Mouse (Mus musculus) forebrain, embryonic 16.5 days (tissue): Measurements from ENCODE around the gene Katnal1. TPM values are rescaled to one million over a fixed set of nuclear protein-coding genes. Genes with fewer than 3 reads are reported as not detected.

ENCODE experiments used
- ATAC-seq: fragments of 200-750 bp; cut with Nextera tagmentation; 2 replicates; pipeline ENCODE4 v1.8.0; 2017; ENCODE audit warnings: mild to moderate bottlenecking, moderate library complexity
- H3K27ac ChIP-seq: fragments of 300-500 bp; sonication (generic); 2 replicates; pipeline ENCODE4 v1.5.1; 2014; ENCODE audit warnings: low read length, control low read depth
- H3K27me3 ChIP-seq: fragments of 300-500 bp; sonication (generic); replicated peaks from 2 replicates; pipeline ENCODE4 v1.6.1; 2014; ENCODE audit warnings: low read length; ENCODE audit not compliant: control insufficient read depth, insufficient read depth
- H3K36me3 ChIP-seq: fragments of 300-500 bp; sonication (generic); 2 replicates; pipeline ENCODE4 v1.6.1; 2014; ENCODE audit not compliant: control insufficient read depth, insufficient read depth
- H3K4me1 ChIP-seq: fragments of 300-500 bp; sonication (generic); replicated peaks from 2 replicates; pipeline ENCODE4 v1.6.1; 2014; ENCODE audit warnings: low read length; ENCODE audit not compliant: control insufficient read depth, insufficient read depth
- H3K4me2 ChIP-seq: fragments of 300-500 bp; sonication (generic); 2 replicates; pipeline ENCODE4 v1.6.1; 2014; ENCODE audit warnings: mild to moderate bottlenecking, low read length, control low read depth
- H3K4me3 ChIP-seq: fragments of 300-500 bp; sonication (generic); replicated peaks from 2 replicates; pipeline ENCODE4 v1.5.1; 2014; ENCODE audit warnings: mild to moderate bottlenecking, low read length, control low read depth
- H3K9ac ChIP-seq: fragments of 300-500 bp; sonication (generic); replicated peaks from 2 replicates; pipeline ENCODE4 v1.6.1; 2014; ENCODE audit warnings: low read depth, low read length, control low read depth
- H3K9me3 ChIP-seq: fragments of 300-500 bp; sonication (generic); 2 replicates; pipeline ENCODE4 v1.6.1; 2016; ENCODE audit warnings: low read length; ENCODE audit not compliant: control insufficient read depth
- WGBS: fragments of 180-500 bp; shearing (Covaris S2); extraction: QIAGEN DNeasy Blood & Tissue Kit; methylation state at CpG from one replicate; pipeline ENCODE4 v1.1.7; 2014; 5-methylcytosine and 5-hydroxymethylcytosine counted together
- polyA plus RNA-seq: library from polyadenylated mRNA; unstranded; fragments of >200 nt; fragmentation: Nextera tagmentation; extraction: Ambion mirVana; gene quantifications from 2 replicates; pipeline ENCODE4 v1.2.1, GENCODE M21; 2015

Gene Katnal1
- polyA plus RNA-seq, 1 experiment from 2014 or later: 44.3 TPM

GRCm38 (mm10) chr5:148956091-148956490, 27.0 kb upstream of the Katnal1 start:
- 86% methylated on average over 9 of the region's 9 CpGs for WGBS
- peaks cover 13% of the 10 kb centered on the region for H3K4me1 ChIP-seq
- H3K27me3 ChIP-seq: no peaks in the 10 kb centered on the region
- ATAC-seq: no peak
- no peak overlapping the region for H3K27ac ChIP-seq
- no peak overlapping the region for H3K4me3 ChIP-seq
- no peaks in the 10 kb centered on the region for H3K9me3 ChIP-seq
- no peaks in the 10 kb centered on the region for H3K36me3 ChIP-seq
- H3K4me2 ChIP-seq: no peak overlapping the region
- H3K9ac ChIP-seq: no peak overlapping the region

- Histone ChIP-seq H3K9me3 (no peaks in the 10 kb centered on the region), H3K27me3 (no peaks in the 10 kb centered on the region), H3K9ac (no peak overlapping the region), H3K4me2 (no peak overlapping the region), H3K4me3 (no peak overlapping the region), H3K27ac (no peak overlapping the region), H3K4me1 (peaks cover 13% of the 10 kb centered on the region), H3K36me3 (no peaks in the 10 kb centered on the region)
- no peak for ATAC-seq
- 94% methylated on average over 6 of the region's 6 CpGs for WGBS
Measured at GRCm38 (mm10) chr5:148955575-148955974, 26.5 kb upstream of the Katnal1 start.

DNA sequence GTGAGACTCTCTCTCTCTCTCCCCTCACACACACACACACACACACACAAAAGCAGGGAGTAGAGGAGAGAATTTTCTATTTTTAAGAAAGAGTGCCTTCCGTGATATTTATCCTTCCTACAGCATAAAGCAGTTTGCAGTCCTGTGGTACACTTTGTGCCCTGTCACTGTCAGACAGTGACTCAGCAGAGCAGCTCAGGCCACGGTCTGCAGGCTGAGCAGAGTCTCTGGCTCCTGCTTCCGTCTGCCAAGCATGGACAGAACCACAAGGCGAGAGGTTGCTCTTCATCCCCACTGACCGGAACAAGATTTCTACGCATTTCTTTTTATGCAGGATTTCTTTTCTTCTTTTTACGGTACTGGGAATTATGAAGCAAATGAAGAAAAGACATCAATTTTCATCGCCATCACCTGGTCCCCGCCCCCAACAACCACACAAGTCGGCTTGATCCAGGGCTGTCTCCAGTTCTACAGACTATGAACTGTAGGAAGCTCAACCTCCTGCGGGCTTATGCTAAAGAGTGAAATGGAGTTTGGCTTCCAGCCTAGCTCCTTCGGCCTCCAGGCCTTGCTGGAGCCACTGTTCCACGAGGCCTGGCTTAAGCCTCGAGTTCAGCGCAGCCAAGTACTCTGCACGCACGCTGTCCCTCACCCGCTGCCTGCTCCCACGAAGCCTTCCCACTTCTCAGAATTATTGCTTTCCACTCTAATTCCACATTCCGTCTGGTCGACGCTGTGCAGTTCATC, 25.4 kb upstream of the Katnal1 start:
- ATAC-seq: no peak
- Histone ChIP-seq H3K27ac (no peak overlapping the region), H3K9ac (no peak overlapping the region), H3K36me3 (no peaks in the 10 kb centered on the region), H3K9me3 (no peaks in the 10 kb centered on the region), H3K27me3 (no peaks in the 10 kb centered on the region), H3K4me1 (peaks cover 7% of the 10 kb centered on the region), H3K4me2 (no peak overlapping the region), H3K4me3 (no peak overlapping the region)
- WGBS: 76% methylated on average over 22 of the region's 22 CpGs

- H3K36me3 ChIP-seq: no peaks in the 10 kb centered on the region
- ATAC-seq: no peak
- H3K4me2 ChIP-seq: no peak overlapping the region
- H3K9me3 ChIP-seq: no peaks in the 10 kb centered on the region
- no peak overlapping the region for H3K27ac ChIP-seq
- no peak overlapping the region for H3K4me3 ChIP-seq
- H3K9ac ChIP-seq: no peak overlapping the region
- no peaks in the 10 kb centered on the region for H3K4me1 ChIP-seq
- H3K27me3 ChIP-seq: no peaks in the 10 kb centered on the region
- 80% methylated on average over 5 of the region's 5 CpGs for WGBS
Measured at GRCm38 (mm10) chr5:148953098-148953497, 24.0 kb upstream of the Katnal1 start.

GRCm38 (mm10) chr5:148952419-148952818, 23.3 kb upstream of the Katnal1 start:
- H3K4me3 ChIP-seq: no peak overlapping the region
- no peaks in the 10 kb centered on the region for H3K27me3 ChIP-seq
- WGBS: 47% methylated on average over 6 of the region's 6 CpGs
- no peak overlapping the region for H3K4me2 ChIP-seq
- ATAC-seq: no peak
- no peak overlapping the region for H3K9ac ChIP-seq
- H3K4me1 ChIP-seq: no peaks in the 10 kb centered on the region
- no peaks in the 10 kb centered on the region for H3K36me3 ChIP-seq
- no peak overlapping the region for H3K27ac ChIP-seq
- no peaks in the 10 kb centered on the region for H3K9me3 ChIP-seq

GRCm38 (mm10) chr5:148951360-148951759, 22.2 kb upstream of the Katnal1 start:
- 93% methylated on average over 5 of the region's 5 CpGs for WGBS
- no peak for ATAC-seq

GRCm38 (mm10) chr5:148950064-148950463, 20.9 kb upstream of the Katnal1 start:
- WGBS: 65% methylated on average over 15 of the region's 15 CpGs
- no peak for ATAC-seq

More at GRCm38 (mm10) chr5:148951360-148951759, 22.2 kb upstream of the Katnal1 start:
- H3K9me3 ChIP-seq: no peaks in the 10 kb centered on the region
- H3K9ac ChIP-seq: no peak overlapping the region
- no peaks in the 10 kb centered on the region for H3K4me1 ChIP-seq
- no peak overlapping the region for H3K27ac ChIP-seq
- no peaks in the 10 kb centered on the region for H3K27me3 ChIP-seq
- no peaks in the 10 kb centered on the region for H3K36me3 ChIP-seq
- no peak overlapping the region for H3K4me2 ChIP-seq
- H3K4me3 ChIP-seq: no peak overlapping the region

DNA sequence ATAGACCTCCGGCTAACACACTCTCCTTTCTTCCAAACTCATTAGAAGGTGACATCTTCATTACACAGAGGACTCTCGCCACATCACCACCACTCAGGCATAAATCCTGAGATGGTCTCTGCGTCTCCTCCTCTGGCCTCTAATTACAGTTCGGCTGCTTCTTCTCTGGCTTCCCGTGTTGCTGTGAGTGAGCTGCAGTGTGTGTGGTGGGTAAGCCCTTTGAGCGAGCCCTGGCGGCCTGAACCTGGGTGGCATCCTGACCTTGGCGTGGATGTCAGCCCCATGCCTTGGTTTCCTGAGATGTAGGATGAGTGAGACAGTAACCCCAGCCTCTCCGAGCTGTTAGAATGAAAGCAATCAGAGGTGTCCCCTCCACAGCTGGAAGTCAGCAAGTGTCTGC, 19.5 kb upstream of the Katnal1 start:
- 81% methylated on average over 9 of the region's 9 CpGs for WGBS
- no peak for ATAC-seq
- Histone ChIP-seq H3K9me3 (no peaks in the 10 kb centered on the region), H3K27ac (no peak overlapping the region), H3K4me2 (no peak overlapping the region), H3K36me3 (no peaks in the 10 kb centered on the region), H3K4me3 (no peak overlapping the region), H3K27me3 (no peaks in the 10 kb centered on the region), H3K4me1 (no peaks in the 10 kb centered on the region), H3K9ac (no peak overlapping the region)

More at GRCm38 (mm10) chr5:148950064-148950463, 20.9 kb upstream of the Katnal1 start:
- H3K9me3 ChIP-seq: no peaks in the 10 kb centered on the region
- no peak overlapping the region for H3K27ac ChIP-seq
- H3K9ac ChIP-seq: no peak overlapping the region
- no peaks in the 10 kb centered on the region for H3K27me3 ChIP-seq
- H3K4me2 ChIP-seq: no peak overlapping the region
- no peak overlapping the region for H3K4me3 ChIP-seq
- no peaks in the 10 kb centered on the region for H3K4me1 ChIP-seq
- H3K36me3 ChIP-seq: no peaks in the 10 kb centered on the region

GRCm38 (mm10) chr5:148947412-148947811, 18.3 kb upstream of the Katnal1 start:
- H3K27ac ChIP-seq: no peak overlapping the region
- no peaks in the 10 kb centered on the region for H3K4me1 ChIP-seq
- ATAC-seq: no peak
- H3K4me2 ChIP-seq: no peak overlapping the region
- H3K36me3 ChIP-seq: no peaks in the 10 kb centered on the region
- no peak overlapping the region for H3K9ac ChIP-seq
- no peaks in the 10 kb centered on the region for H3K9me3 ChIP-seq
- H3K4me3 ChIP-seq: no peak overlapping the region
- 76% methylated on average over 4 of the region's 4 CpGs for WGBS
- H3K27me3 ChIP-seq: no peaks in the 10 kb centered on the region

GRCm38 (mm10) chr5:148946787-148947186, 17.7 kb upstream of the Katnal1 start:
- no peak overlapping the region for H3K4me2 ChIP-seq
- no peaks in the 10 kb centered on the region for H3K9me3 ChIP-seq
- H3K4me1 ChIP-seq: no peaks in the 10 kb centered on the region
- 75% methylated on average over 5 of the region's 5 CpGs for WGBS
- H3K27ac ChIP-seq: no peak overlapping the region
- H3K9ac ChIP-seq: no peak overlapping the region
- no peaks in the 10 kb centered on the region for H3K27me3 ChIP-seq
- ATAC-seq: no peak
- no peaks in the 10 kb centered on the region for H3K36me3 ChIP-seq
- H3K4me3 ChIP-seq: no peak overlapping the region
